Mouse (Mus musculus) liver, adult 2 months (tissue): ENCODE data around the gene Ankrd44. TPM values are rescaled to one million over a fixed set of nuclear protein-coding genes. Genes with fewer than 3 reads are reported as not detected.
"Not testable (repeated sequence)": the region's sequence is repeated elsewhere in the genome, so short reads cannot be mapped to it uniquely, and the experiment has no call there.

ENCODE experiments used
- DNase-seq: peaks from one replicate; pipeline ENCODE4 v3.0.0-alpha.2; 2011; ENCODE audit warnings: low read depth, low spot score; ENCODE audit errors: extremely low read depth
- H3K27ac ChIP-seq: fragments of 200-500 bp; replicated peaks from 2 replicates; pipeline ENCODE4 v1.5.1; 2012; ENCODE audit warnings: low read depth, mild to moderate bottlenecking, control low read depth, inconsistent platforms, low read length; ENCODE audit not compliant: insufficient read depth
- H3K27me3 ChIP-seq: fragments of 200-500 bp; 2 replicates; pipeline ENCODE4 v1.6.1; 2012; ENCODE audit warnings: mild to moderate bottlenecking, moderate library complexity, low read length, inconsistent platforms; ENCODE audit not compliant: control insufficient read depth, insufficient read depth
- H3K36me3 ChIP-seq: fragments of 200-500 bp; 2 replicates; pipeline ENCODE4 v1.6.1; 2012; ENCODE audit warnings: low read length, inconsistent platforms; ENCODE audit not compliant: control insufficient read depth, insufficient read depth
- H3K4me1 ChIP-seq: fragments of 200-500 bp; 2 replicates; pipeline ENCODE4 v1.6.1; 2011; ENCODE audit warnings: low read length; ENCODE audit not compliant: control insufficient read depth, insufficient read depth
- H3K4me3 ChIP-seq: fragments of 200-500 bp; 2 replicates; pipeline ENCODE4 v1.5.1; 2011; ENCODE audit warnings: low read depth, mild to moderate bottlenecking, control low read depth, low read length, moderate library complexity; ENCODE audit not compliant: insufficient read depth
- H3K79me2 ChIP-seq: fragments of 200-500 bp; 2 replicates; pipeline ENCODE4 v1.6.1; 2012; ENCODE audit warnings: inconsistent platforms, mild to moderate bottlenecking, low read length, moderate library complexity; ENCODE audit not compliant: control insufficient read depth, insufficient read depth
- H3K9ac ChIP-seq: fragments of 200-500 bp; 2 replicates; pipeline ENCODE4 v1.6.1; 2012; ENCODE audit warnings: low read depth, mild to moderate bottlenecking, control low read depth, inconsistent platforms, low read length
- CTCF ChIP-seq: fragments of 200-500 bp; IDR thresholded peaks from 2 replicates; pipeline ENCODE4 v1.5.1; 2011; ENCODE audit warnings: low read depth, low read length, control low read depth
- POLR2A ChIP-seq: fragments of 200-500 bp; IDR thresholded peaks from 2 replicates; pipeline ENCODE4 v1.6.1; 2011; ENCODE audit warnings: low read length, control low read depth; ENCODE audit not compliant: insufficient read depth; ENCODE audit errors: extremely low read depth
- WGBS: fragments of 180-500 bp; shearing (Covaris S2); methylation state at CpG from one replicate; pipeline ENCODE4 v1.1.7; 2018; 5-methylcytosine and 5-hydroxymethylcytosine counted together
- polyA plus RNA-seq: library from polyadenylated mRNA; depleted of rRNA; stranded (reverse); fragments of >200 nt; gene quantifications from 2 replicates; pipeline ENCODE4 v1.2.3, GENCODE M21; 2012
- total RNA-seq: library from RNA; depleted of rRNA; stranded (reverse); fragments of >200 nt; gene quantifications from 2 replicates; pipeline ENCODE4 v1.2.3, GENCODE M21; 2014

The Ankrd44 gene
- total and polyA plus RNA-seq, 2 experiments = 2.3 to 8.5 TPM

DNA sequence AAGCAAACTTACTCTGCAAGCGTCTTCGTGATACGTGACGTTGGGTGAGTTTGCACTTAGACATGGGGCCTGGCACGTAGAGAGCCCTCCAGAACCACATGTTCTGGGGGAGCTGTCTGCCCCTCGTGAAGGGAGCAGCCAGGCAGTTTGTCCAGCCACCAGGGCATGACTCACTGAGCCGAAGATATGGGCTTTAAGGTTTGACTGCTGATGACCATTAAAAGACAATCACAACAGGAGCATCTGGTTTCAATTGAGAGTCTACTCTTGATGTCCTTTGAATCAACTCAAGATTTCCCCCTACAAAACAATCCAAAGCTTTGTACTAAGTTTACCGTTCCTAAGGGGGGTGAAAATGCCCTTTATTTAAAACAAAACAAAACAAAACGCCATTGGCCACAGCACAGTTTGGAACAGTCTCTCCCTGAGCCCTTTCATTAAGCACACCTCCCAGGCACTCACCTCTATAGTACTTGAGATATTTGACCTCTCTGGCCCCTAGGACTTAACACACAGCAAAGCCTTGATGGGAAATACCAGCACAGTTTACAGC lies 34.5 kb upstream of the Ankrd44 start:
- no peaks in the 10 kb centered on the region for H3K36me3 ChIP-seq
- DNase-seq = no peak
- 88% methylated on average over 9 of the region's 9 CpGs for WGBS
- no peak overlapping the region for H3K4me3 ChIP-seq
- H3K9ac ChIP-seq = no peak overlapping the region
- H3K79me2 ChIP-seq = no peaks in the 10 kb centered on the region
- H3K27me3 ChIP-seq = no peaks in the 10 kb centered on the region
- H3K4me1 ChIP-seq = no peaks in the 10 kb centered on the region
- TF ChIP-seq POLR2A (no peak), CTCF (no peak)
- H3K27ac ChIP-seq = no peak overlapping the region

DNA sequence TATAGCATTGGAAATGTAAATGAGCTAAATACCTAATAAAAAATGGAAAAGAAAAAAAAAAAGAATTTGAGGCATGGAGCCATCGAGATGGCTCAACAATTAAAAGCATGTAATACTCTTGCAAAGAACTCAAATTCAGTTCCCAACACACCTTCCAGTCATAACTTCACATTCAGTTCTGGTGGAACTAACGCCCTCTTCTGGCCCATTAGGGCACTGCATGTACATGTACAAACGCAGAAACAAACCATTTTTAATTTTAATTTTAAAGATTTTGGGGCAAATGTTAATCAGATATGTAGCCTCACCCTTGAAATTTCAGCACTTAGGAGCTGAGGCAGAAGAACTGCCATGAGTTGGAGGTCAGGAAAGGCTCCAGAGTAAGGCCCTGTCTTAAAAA lies 32.3 kb upstream of the Ankrd44 start:
- DNase-seq = no peak
- no peak overlapping the region for H3K4me3 ChIP-seq
- TF ChIP-seq POLR2A (no peak), CTCF (no peak)
- H3K4me1 ChIP-seq = no peaks in the 10 kb centered on the region
- no peaks in the 10 kb centered on the region for H3K79me2 ChIP-seq
- 66% methylated on average over 3 of the region's 3 CpGs for WGBS
- no peaks in the 10 kb centered on the region for H3K27me3 ChIP-seq
- H3K9ac ChIP-seq = no peak overlapping the region
- no peak overlapping the region for H3K27ac ChIP-seq
- no peaks in the 10 kb centered on the region for H3K36me3 ChIP-seq

- WGBS = 92% methylated on average over 14 of the region's 14 CpGs
- H3K9ac ChIP-seq, H3K4me1 ChIP-seq: not testable (repeated sequence)
Measured at GRCm38 (mm10) chr1:54956995-54957394, 30.8 kb upstream of the Ankrd44 start.

DNA sequence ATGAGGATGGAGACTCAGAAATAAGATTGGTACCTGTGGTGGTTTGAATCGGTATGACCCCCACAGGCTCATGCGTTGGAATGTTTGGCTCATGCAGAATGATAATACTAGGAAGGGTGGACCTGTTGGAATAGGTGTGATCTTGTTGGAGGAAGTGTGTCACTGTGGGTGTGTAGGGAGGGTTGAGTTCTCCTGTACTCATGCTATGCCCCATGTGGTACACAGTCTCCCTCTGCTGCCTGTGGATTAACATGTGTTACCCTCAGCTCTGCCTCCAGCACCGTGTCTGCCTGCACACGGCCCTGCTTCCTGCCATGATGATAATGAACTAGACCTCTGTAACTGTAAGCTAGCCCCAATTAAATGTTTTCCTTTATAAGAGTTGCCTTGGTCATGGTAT lies 28.7 kb upstream of the Ankrd44 start:
- DNase-seq = no peak
- WGBS = 85% methylated on average over 4 of the region's 4 CpGs
- Histone ChIP-seq H3K4me1 (no peaks in the 10 kb centered on the region), H3K36me3 (no peaks in the 10 kb centered on the region), H3K27me3 (no peaks in the 10 kb centered on the region), H3K27ac (no peak overlapping the region), H3K9ac (no peak overlapping the region), H3K79me2 (no peaks in the 10 kb centered on the region), H3K4me3 (no peak overlapping the region)
- TF ChIP-seq POLR2A (no peak), CTCF (no peak)

More at GRCm38 (mm10) chr1:54956995-54957394, 30.8 kb upstream of the Ankrd44 start:
- not testable (repeated sequence) for H3K36me3 ChIP-seq, DNase-seq, H3K27me3 ChIP-seq, H3K4me3 ChIP-seq, H3K27ac ChIP-seq, H3K79me2 ChIP-seq

GRCm38 (mm10) chr1:54944648-54945047 lies 18.5 kb upstream of the Ankrd44 start:
- no peak for DNase-seq

DNA sequence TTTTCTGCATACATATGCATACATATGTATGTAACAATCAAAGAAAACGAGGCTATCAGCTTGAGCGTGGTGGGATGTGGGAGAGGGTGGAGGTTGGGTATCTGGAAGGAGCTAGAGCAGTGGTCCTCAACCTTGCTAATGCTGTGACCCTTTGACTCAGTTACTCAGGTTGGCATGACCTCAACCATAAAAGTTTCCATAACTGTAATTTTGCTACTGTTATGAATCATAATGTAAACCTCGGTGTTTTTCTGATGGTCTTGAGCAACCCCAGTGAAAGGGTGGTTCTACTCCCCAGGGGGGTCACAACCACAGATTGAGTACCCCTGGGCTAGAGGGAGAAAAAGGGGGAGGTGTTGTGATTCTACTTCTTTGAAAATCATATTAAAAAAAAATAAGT lies 9.3 kb upstream of the Ankrd44 start:
- WGBS = 80% methylated on average over 3 of the region's 3 CpGs
- H3K4me3 ChIP-seq = no peak overlapping the region
- no peak overlapping the region for H3K9ac ChIP-seq
- H3K27ac ChIP-seq = no peak overlapping the region
- no peaks in the 10 kb centered on the region for H3K27me3 ChIP-seq
- H3K4me1 ChIP-seq = no peaks in the 10 kb centered on the region
- no peak for DNase-seq
- H3K36me3 ChIP-seq = no peaks in the 10 kb centered on the region
- no peaks in the 10 kb centered on the region for H3K79me2 ChIP-seq
- TF ChIP-seq CTCF = no peak
- no peak for TF ChIP-seq POLR2A

More at GRCm38 (mm10) chr1:54944648-54945047, 18.5 kb upstream of the Ankrd44 start:
- Histone ChIP-seq H3K4me3 (no peak overlapping the region), H3K27ac (no peak overlapping the region), H3K27me3 (no peaks in the 10 kb centered on the region), H3K79me2 (no peaks in the 10 kb centered on the region), H3K36me3 (no peaks in the 10 kb centered on the region), H3K9ac (no peak overlapping the region), H3K4me1 (no peaks in the 10 kb centered on the region)
- TF ChIP-seq POLR2A = no peak
- no peak for TF ChIP-seq CTCF
- 80% methylated on average over 3 of the region's 3 CpGs for WGBS
